Mouse (Mus musculus) embryonic facial prominence, embryonic 13.5 days (tissue): ENCODE data around the gene Pxmp4. TPM values are rescaled to one million over a fixed set of nuclear protein-coding genes. Genes with fewer than 3 reads are reported as not detected.

Experiments used
- ATAC-seq: fragments of 200-750 bp; cut with Nextera tagmentation; 2 replicates; pipeline ENCODE4 v1.8.0; 2017; ENCODE audit warnings: low read depth; ENCODE audit not compliant: insufficient number of reproducible peaks, insufficient read depth, low FRiP score, low TSS enrichment
- H3K27ac ChIP-seq: fragments of 300-500 bp; sonication (generic); 2 replicates; pipeline ENCODE4 v1.5.1; 2015; ENCODE audit warnings: moderate library complexity, mild to moderate bottlenecking, inconsistent platforms
- H3K27me3 ChIP-seq: fragments of 300-500 bp; sonication (generic); 2 replicates; pipeline ENCODE4 v1.6.1; 2015; ENCODE audit warnings: mild to moderate bottlenecking, inconsistent platforms
- H3K36me3 ChIP-seq: fragments of 300-500 bp; sonication (generic); 2 replicates; pipeline ENCODE4 v1.6.1; 2015; ENCODE audit warnings: mild to moderate bottlenecking, inconsistent platforms
- H3K4me1 ChIP-seq: fragments of 300-500 bp; sonication (generic); 2 replicates; pipeline ENCODE4 v1.6.1; 2015; ENCODE audit warnings: inconsistent platforms
- H3K4me2 ChIP-seq: fragments of 300-500 bp; sonication (generic); 2 replicates; pipeline ENCODE4 v1.6.1; 2015; ENCODE audit warnings: moderate library complexity, mild to moderate bottlenecking, inconsistent platforms
- H3K4me3 ChIP-seq: fragments of 300-500 bp; sonication (generic); 2 replicates; pipeline ENCODE4 v1.5.1; 2015; ENCODE audit warnings: mild to moderate bottlenecking, inconsistent platforms
- H3K9ac ChIP-seq: fragments of 300-500 bp; sonication (generic); 2 replicates; pipeline ENCODE4 v1.6.1; 2015; ENCODE audit warnings: mild to moderate bottlenecking, inconsistent platforms
- H3K9me3 ChIP-seq: fragments of 300-500 bp; sonication (generic); 2 replicates; pipeline ENCODE4 v1.6.1; 2016; ENCODE audit warnings: inconsistent platforms
- WGBS: fragments of 180-500 bp; shearing (Covaris S2); methylation state at CpG from one replicate; pipeline ENCODE4 v1.1.7; 2015; ENCODE audit warnings: mixed read lengths; 5-methylcytosine and 5-hydroxymethylcytosine counted together
- polyA plus RNA-seq: library from polyadenylated mRNA; unstranded; fragments of >200 nt; fragmentation: Nextera tagmentation; extraction: Ambion mirVana; gene quantifications from 2 replicates; pipeline ENCODE4 v1.2.1, GENCODE M21; 2015

Gene Pxmp4
- polyA plus RNA-seq, 1 experiment from 2014 or later: 24.7 TPM

GRCm38 (mm10) chr2:154633876-154634644 is 30.6 kb upstream of the Pxmp4 start:
- H3K27ac ChIP-seq: no peak overlapping the region
- H3K4me2 ChIP-seq: no peak overlapping the region
- H3K27me3 ChIP-seq: no peaks in the 10 kb centered on the region
- H3K9ac ChIP-seq: no peak overlapping the region
- no peak for ATAC-seq
- peaks cover 66% of the 10 kb centered on the region for H3K36me3 ChIP-seq
- 93% methylated on average over 9 of the region's 9 CpGs for WGBS
- H3K4me1 ChIP-seq: no peaks in the 10 kb centered on the region
- H3K9me3 ChIP-seq: peaks cover 5% of the 10 kb centered on the region
- no peak overlapping the region for H3K4me3 ChIP-seq

GRCm38 (mm10) chr2:154633039-154633742 is 29.7 kb upstream of the Pxmp4 start:
- no peak overlapping the region for H3K4me2 ChIP-seq
- peaks cover 1% of the 10 kb centered on the region; the same call in 1 of the 2 replicates for H3K9me3 ChIP-seq
- no peak overlapping the region for H3K4me3 ChIP-seq
- H3K27ac ChIP-seq: no peak overlapping the region
- no peaks in the 10 kb centered on the region for H3K4me1 ChIP-seq
- no peaks in the 10 kb centered on the region for H3K27me3 ChIP-seq
- peaks cover 65% of the 10 kb centered on the region for H3K36me3 ChIP-seq
- WGBS: 90% methylated on average over 5 of the region's 5 CpGs
- no peak for ATAC-seq
- no peak overlapping the region for H3K9ac ChIP-seq

- Histone ChIP-seq H3K27me3 (no peaks in the 10 kb centered on the region), H3K4me2 (no peak overlapping the region), H3K9me3 (no peaks in the 10 kb centered on the region), H3K9ac (no peak overlapping the region), H3K4me3 (no peak overlapping the region), H3K4me1 (no peaks in the 10 kb centered on the region), H3K36me3 (peaks cover 63% of the 10 kb centered on the region), H3K27ac (no peak overlapping the region; the same call in 1 of the 2 replicates)
- no peak for ATAC-seq
- WGBS: 90% methylated on average over 16 of the region's 16 CpGs
Observed at GRCm38 (mm10) chr2:154632203-154632780, 28.8 kb upstream of the Pxmp4 start.

- ATAC-seq: no peak
- no peak overlapping the region for H3K4me2 ChIP-seq
- H3K27ac ChIP-seq: no peak overlapping the region
- no peaks in the 10 kb centered on the region for H3K9me3 ChIP-seq
- no peak overlapping the region for H3K4me3 ChIP-seq
- no peak overlapping the region for H3K9ac ChIP-seq
- WGBS: 77% methylated on average over 5 of the region's 5 CpGs
- no peaks in the 10 kb centered on the region for H3K4me1 ChIP-seq
- no peaks in the 10 kb centered on the region for H3K27me3 ChIP-seq
- H3K36me3 ChIP-seq: peaks cover 62% of the 10 kb centered on the region
Observed at GRCm38 (mm10) chr2:154630531-154630930, 27.0 kb upstream of the Pxmp4 start.

GRCm38 (mm10) chr2:154624137-154624536 is 20.6 kb upstream of the Pxmp4 start:
- ATAC-seq: no peak
- Histone ChIP-seq H3K9me3 (no peaks in the 10 kb centered on the region), H3K36me3 (peaks cover 47% of the 10 kb centered on the region)

GRCm38 (mm10) chr2:154621684-154622083 is 18.2 kb upstream of the Pxmp4 start:
- Histone ChIP-seq H3K4me3 (no peak overlapping the region), H3K27ac (no peak overlapping the region), H3K4me1 (no peaks in the 10 kb centered on the region), H3K9ac (no peak overlapping the region), H3K27me3 (no peaks in the 10 kb centered on the region), H3K9me3 (no peaks in the 10 kb centered on the region), H3K36me3 (peaks cover 37% of the 10 kb centered on the region), H3K4me2 (no peak overlapping the region)
- ATAC-seq: no peak
- 77% methylated on average over 5 of the region's 5 CpGs for WGBS

More at GRCm38 (mm10) chr2:154624137-154624536, 20.6 kb upstream of the Pxmp4 start:
- Histone ChIP-seq H3K27ac (no peak overlapping the region), H3K27me3 (no peaks in the 10 kb centered on the region), H3K9ac (no peak overlapping the region), H3K4me2 (no peak overlapping the region), H3K4me1 (no peaks in the 10 kb centered on the region), H3K4me3 (no peak overlapping the region)

- 88% methylated on average over 3 of the region's 3 CpGs for WGBS
- Histone ChIP-seq H3K4me2 (no peak overlapping the region), H3K4me1 (peaks cover 13% of the 10 kb centered on the region; the same call in 1 of the 2 replicates), H3K4me3 (no peak overlapping the region), H3K9me3 (no peaks in the 10 kb centered on the region), H3K27me3 (no peaks in the 10 kb centered on the region), H3K27ac (no peak overlapping the region), H3K36me3 (0 out of 2 replicates have a peak, but pooled peaks cover 3% of the 10 kb centered on the region), H3K9ac (no peak overlapping the region)
- ATAC-seq: no peak
Observed at GRCm38 (mm10) chr2:154617061-154617460, 13.6 kb upstream of the Pxmp4 start.

GRCm38 (mm10) chr2:154615674-154616073 is 12.2 kb upstream of the Pxmp4 start:
- 90% methylated on average over 5 of the region's 5 CpGs for WGBS
- no peak for ATAC-seq
- Histone ChIP-seq H3K36me3 (0 out of 2 replicates have a peak, but pooled peaks cover 3% of the 10 kb centered on the region), H3K4me2 (no peak overlapping the region), H3K27ac (no peak overlapping the region), H3K9ac (no peak overlapping the region), H3K4me1 (peaks cover 14% of the 10 kb centered on the region; the same call in 1 of the 2 replicates), H3K9me3 (no peaks in the 10 kb centered on the region), H3K27me3 (no peaks in the 10 kb centered on the region), H3K4me3 (no peak overlapping the region)

GRCm38 (mm10) chr2:154614841-154615576 is 11.5 kb upstream of the Pxmp4 start:
- Histone ChIP-seq H3K4me3 (no peak overlapping the region), H3K9me3 (no peaks in the 10 kb centered on the region), H3K27ac (no peak overlapping the region), H3K27me3 (no peaks in the 10 kb centered on the region), H3K9ac (no peak overlapping the region), H3K36me3 (0 out of 2 replicates have a peak, but pooled peaks cover 3% of the 10 kb centered on the region), H3K4me2 (no peak overlapping the region), H3K4me1 (peaks cover 14% of the 10 kb centered on the region; the same call in 1 of the 2 replicates)
- 72% methylated on average over 19 of the region's 19 CpGs for WGBS
- no peak for ATAC-seq

GRCm38 (mm10) chr2:154613118-154614115 is 9.9 kb upstream of the Pxmp4 start, which contains the start of the genes Zfp341 and 4930519P11Rik:
Gene Zfp341 (plus strand): TSS chr2:154613297.
Gene 4930519P11Rik (minus strand): TSS chr2:154613437.
- Histone ChIP-seq H3K27ac (peak within 1 kb of the TSS; percentile 98), H3K9ac (peak within 1 kb of the TSS; percentile 79), H3K9me3 (no peaks in the 10 kb centered on the region), H3K27me3 (no peaks in the 10 kb centered on the region), H3K4me1 (peaks cover 14% of the 10 kb centered on the region; the same call in 1 of the 2 replicates), H3K4me2 (peak within 1 kb of the TSS; percentile 61), H3K36me3 (0 out of 2 replicates have a peak, but pooled peaks cover 3% of the 10 kb centered on the region), H3K4me3 (peak within 1 kb of the TSS; percentile 58)
- ATAC-seq: peak; percentile 90
- under 1% methylated on average over 96 of the region's 98 CpGs for WGBS
